Mouse (Mus musculus) embryonic facial prominence, embryonic 11.5 days (tissue): ENCODE data around the gene Pithd1. TPM values are rescaled to one million over a fixed set of nuclear protein-coding genes. Genes with fewer than 3 reads are reported as not detected.

ENCODE experiments used
- ATAC-seq: fragments of 200-750 bp; cut with Nextera tagmentation; replicated peaks from 2 replicates; pipeline ENCODE4 v1.8.0; 2017; ENCODE audit warnings: low read depth; ENCODE audit not compliant: insufficient number of reproducible peaks, low FRiP score, low TSS enrichment
- DNase-seq: peaks from one replicate; pipeline ENCODE4 v3.0.0-alpha.2; 2015; ENCODE audit warnings: low spot score
- H3K27ac ChIP-seq: fragments of 300-500 bp; sonication (generic); replicated peaks from 2 replicates; pipeline ENCODE4 v1.5.1; 2014; ENCODE audit warnings: mild to moderate bottlenecking, low read depth, low read length, control low read depth
- H3K27me3 ChIP-seq: fragments of 300-500 bp; sonication (generic); 2 replicates; pipeline ENCODE4 v1.6.1; 2014; ENCODE audit warnings: mild to moderate bottlenecking, low read length, moderate library complexity, mixed read lengths; ENCODE audit not compliant: control insufficient read depth, insufficient read depth
- H3K36me3 ChIP-seq: fragments of 300-500 bp; sonication (generic); replicated peaks from 2 replicates; pipeline ENCODE4 v1.6.1; 2014; ENCODE audit warnings: low read depth, mild to moderate bottlenecking, low read length, moderate library complexity, mixed read lengths; ENCODE audit not compliant: control insufficient read depth, insufficient read depth
- H3K4me1 ChIP-seq: fragments of 300-500 bp; sonication (generic); 2 replicates; pipeline ENCODE4 v1.6.1; 2014; ENCODE audit warnings: low read length, mixed read lengths; ENCODE audit not compliant: control insufficient read depth, insufficient read depth
- H3K4me2 ChIP-seq: fragments of 300-500 bp; sonication (generic); 2 replicates; pipeline ENCODE4 v1.6.1; 2014; ENCODE audit warnings: low read depth, mild to moderate bottlenecking, control low read depth, low read length, moderate library complexity
- H3K4me3 ChIP-seq: fragments of 300-500 bp; sonication (generic); 2 replicates; pipeline ENCODE4 v1.5.1; 2014; ENCODE audit warnings: low read depth, low read length, control low read depth
- H3K9ac ChIP-seq: fragments of 300-500 bp; sonication (generic); replicated peaks from 2 replicates; pipeline ENCODE4 v1.6.1; 2014; ENCODE audit warnings: mild to moderate bottlenecking, control low read depth, low read length
- H3K9me3 ChIP-seq: fragments of 300-500 bp; sonication (generic); replicated peaks from 2 replicates; pipeline ENCODE4 v1.6.1; 2016; ENCODE audit warnings: mild to moderate bottlenecking, low read length, inconsistent platforms, mixed read lengths; ENCODE audit not compliant: control insufficient read depth
- WGBS: fragments of 180-500 bp; shearing (Covaris S2); extraction: QIAGEN DNeasy Blood & Tissue Kit; methylation state at CpG from one replicate; pipeline ENCODE4 v1.1.7; 2014; 5-methylcytosine and 5-hydroxymethylcytosine counted together
- polyA plus RNA-seq: library from polyadenylated mRNA; unstranded; fragments of >200 nt; fragmentation: Nextera tagmentation; extraction: Ambion mirVana; gene quantifications from 2 replicates; pipeline ENCODE4 v1.2.1, GENCODE M21; 2014

Gene Pithd1
- polyA plus RNA-seq, 1 experiment from 2014 or later, result 67.9 TPM

- peaks cover 16% of the 10 kb centered on the region for H3K36me3 ChIP-seq
- H3K27ac ChIP-seq, result no peak overlapping the region
- H3K4me1 ChIP-seq, result no peaks in the 10 kb centered on the region; the same call in 1 of the 2 replicates
- peak overlapping the region; percentile 87 for H3K4me2 ChIP-seq
- no peaks in the 10 kb centered on the region for H3K27me3 ChIP-seq
- H3K9me3 ChIP-seq, result no peaks in the 10 kb centered on the region
- H3K9ac ChIP-seq, result peak overlapping the region; percentile 81
- ATAC-seq, result peak; percentile 3; the same call in 1 of the 2 replicates
- peak overlapping the region; percentile 93 for H3K4me3 ChIP-seq
- no peak for DNase-seq
- WGBS, result under 1% methylated on average over 35 of the region's 35 CpGs
Measured at GRCm38 (mm10) chr4:135971805-135972555, 15.1 kb downstream of the Pithd1 start.

- WGBS, result 86% methylated on average over 11 of the region's 11 CpGs
- no peaks in the 10 kb centered on the region for H3K9me3 ChIP-seq
- no peak overlapping the region for H3K27ac ChIP-seq
- H3K36me3 ChIP-seq, result peaks cover 16% of the 10 kb centered on the region
- ATAC-seq (no peak), DNase-seq (no peak)
- no peaks in the 10 kb centered on the region for H3K27me3 ChIP-seq
- no peak overlapping the region for H3K9ac ChIP-seq
- no peaks in the 10 kb centered on the region; the same call in 1 of the 2 replicates for H3K4me1 ChIP-seq
- no peak overlapping the region for H3K4me3 ChIP-seq
- peak overlapping the region; percentile 4; the same call in 1 of the 2 replicates for H3K4me2 ChIP-seq
Measured at GRCm38 (mm10) chr4:135970585-135970984, 16.5 kb downstream of the Pithd1 start.

GRCm38 (mm10) chr4:135969070-135969750 lies 17.9 kb downstream of the Pithd1 start:
- Histone ChIP-seq H3K4me3 (no peak overlapping the region), H3K27me3 (no peaks in the 10 kb centered on the region), H3K9ac (no peak overlapping the region), H3K36me3 (peaks cover 16% of the 10 kb centered on the region), H3K9me3 (no peaks in the 10 kb centered on the region), H3K4me2 (no peak overlapping the region), H3K4me1 (no peaks in the 10 kb centered on the region; the same call in 1 of the 2 replicates), H3K27ac (no peak overlapping the region)
- no peak for DNase-seq
- WGBS, result 89% methylated on average over 13 of the region's 13 CpGs
- no peak for ATAC-seq

- DNase-seq (no peak), ATAC-seq (no peak)
- no peaks in the 10 kb centered on the region for H3K9me3 ChIP-seq
- 66% methylated on average over 19 of the region's 19 CpGs for WGBS
- no peak overlapping the region for H3K9ac ChIP-seq
- H3K4me3 ChIP-seq, result no peak overlapping the region
- H3K27ac ChIP-seq, result no peak overlapping the region
- no peaks in the 10 kb centered on the region for H3K27me3 ChIP-seq
- H3K36me3 ChIP-seq, result peaks cover 16% of the 10 kb centered on the region
- no peak overlapping the region for H3K4me2 ChIP-seq
- H3K4me1 ChIP-seq, result no peaks in the 10 kb centered on the region; the same call in 1 of the 2 replicates
Measured at GRCm38 (mm10) chr4:135968271-135968869, 18.7 kb downstream of the Pithd1 start.

GRCm38 (mm10) chr4:135967086-135967760 lies 19.8 kb downstream of the Pithd1 start:
- H3K27me3 ChIP-seq, result no peaks in the 10 kb centered on the region
- no peak overlapping the region for H3K9ac ChIP-seq
- H3K4me1 ChIP-seq, result no peaks in the 10 kb centered on the region; the same call in 1 of the 2 replicates
- H3K27ac ChIP-seq, result no peak overlapping the region
- ATAC-seq, result no peak
- DNase-seq, result no peak
- peaks cover 16% of the 10 kb centered on the region for H3K36me3 ChIP-seq
- no peaks in the 10 kb centered on the region for H3K9me3 ChIP-seq
- no peak overlapping the region for H3K4me3 ChIP-seq
- WGBS, result 91% methylated on average over 18 of the region's 18 CpGs
- no peak overlapping the region for H3K4me2 ChIP-seq

GRCm38 (mm10) chr4:135966283-135966682 lies 20.8 kb downstream of the Pithd1 start:
- peaks cover 16% of the 10 kb centered on the region for H3K36me3 ChIP-seq
- no peaks in the 10 kb centered on the region for H3K27me3 ChIP-seq
- no peaks in the 10 kb centered on the region; the same call in 1 of the 2 replicates for H3K4me1 ChIP-seq
- no peak overlapping the region for H3K4me2 ChIP-seq
- H3K4me3 ChIP-seq, result no peak overlapping the region
- ATAC-seq (no peak), DNase-seq (no peak)
- H3K9ac ChIP-seq, result no peak overlapping the region
- WGBS, result 91% methylated on average over 16 of the region's 16 CpGs
- H3K9me3 ChIP-seq, result no peaks in the 10 kb centered on the region
- H3K27ac ChIP-seq, result no peak overlapping the region

GRCm38 (mm10) chr4:135965113-135965512 lies 22.0 kb downstream of the Pithd1 start:
- no peak overlapping the region for H3K4me2 ChIP-seq
- no peak overlapping the region for H3K9ac ChIP-seq

More at GRCm38 (mm10) chr4:135965113-135965512, 22.0 kb downstream of the Pithd1 start:
- DNase-seq (no peak), ATAC-seq (no peak)
- peaks cover 16% of the 10 kb centered on the region for H3K36me3 ChIP-seq
- no peaks in the 10 kb centered on the region for H3K27me3 ChIP-seq
- H3K4me1 ChIP-seq, result no peaks in the 10 kb centered on the region; the same call in 1 of the 2 replicates
- H3K4me3 ChIP-seq, result no peak overlapping the region
- 81% methylated on average over 9 of the region's 9 CpGs for WGBS
- H3K27ac ChIP-seq, result no peak overlapping the region
- no peaks in the 10 kb centered on the region for H3K9me3 ChIP-seq
